Mouse (Mus musculus) cerebellum, adult 2 months (tissue): ENCODE measurements at regions not wholly inside any gene's neighbourhood (a gene's known extent, or its start where the extent isn't known, plus 50 kb on each side); places are given as distances from the start of the nearest gene placed in this dataset.

ENCODE experiments used
- CTCF ChIP-seq: fragments of 200-500 bp; IDR thresholded peaks from 2 replicates; pipeline ENCODE4 v1.5.1; 2011; ENCODE audit warnings: low read depth, mild to moderate bottlenecking, control low read depth, low read length, moderate library complexity, borderline replicate concordance; ENCODE audit not compliant: insufficient read depth
- POLR2A ChIP-seq: fragments of 200-500 bp; IDR thresholded peaks from 2 replicates; pipeline ENCODE4 v1.6.1; 2011; ENCODE audit warnings: low read length, control low read depth, borderline replicate concordance; ENCODE audit not compliant: insufficient read depth

DNA sequence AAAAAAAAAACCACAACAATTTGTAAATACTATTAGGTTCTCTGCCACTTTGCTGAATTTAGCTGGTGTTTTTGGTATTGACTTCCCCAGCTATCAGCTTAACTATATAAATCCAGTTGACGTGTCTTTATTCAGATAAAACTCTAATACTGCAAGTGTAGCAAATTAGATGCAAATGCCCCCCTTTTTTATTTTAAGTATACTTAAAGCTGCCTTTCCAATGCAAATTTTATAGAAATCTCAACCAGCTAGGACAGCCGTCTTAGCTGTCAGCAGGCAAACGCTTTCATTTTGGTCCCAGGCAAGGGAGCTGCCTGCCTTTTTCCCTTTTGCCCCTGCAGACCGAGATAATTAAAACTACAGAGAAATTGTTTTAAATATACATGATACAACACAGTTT, 61.6 kb upstream of the Irx3 start:
- no peak for TF ChIP-seq POLR2A
- no peak for TF ChIP-seq CTCF
